Mouse (Mus musculus): ENCODE data around the gene Maml2. TPM values are rescaled to one million over a fixed set of nuclear protein-coding genes. Genes with fewer than 3 reads are reported as not detected.

Maml2 gene
- polyA plus RNA-seq, 1 experiment from 2014 or later, result 10.0 TPM

DNA sequence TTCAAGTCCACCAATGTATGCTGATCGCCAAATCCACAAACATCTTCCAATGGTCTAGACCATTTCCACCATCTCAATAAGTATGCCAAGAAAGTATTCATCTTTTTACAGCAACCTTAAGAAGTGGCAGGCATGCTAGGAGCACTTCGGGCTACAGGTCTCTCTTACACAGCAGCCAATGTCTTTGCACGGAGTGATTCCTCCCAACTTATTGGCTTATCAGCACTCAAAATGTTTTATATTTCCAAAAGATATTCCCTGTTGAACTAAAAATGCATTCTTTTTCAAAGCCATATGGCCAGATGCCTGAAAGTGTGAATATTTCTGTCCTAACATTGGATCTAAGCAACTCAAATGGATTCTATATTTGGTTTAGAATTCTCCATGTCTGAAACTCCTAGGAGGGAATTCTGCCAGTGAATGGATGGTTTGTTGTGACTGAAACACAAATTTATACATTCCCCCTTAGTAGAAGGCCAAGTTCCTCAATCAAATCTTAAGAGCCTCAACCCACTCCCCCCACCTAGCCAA is 326.2 kb downstream of the Maml2 start:
- peaks cover 7% of the 10 kb centered on the region for H3K4me1 ChIP-seq
- H3K36me3 ChIP-seq (replicated peaks), result no peaks in the 10 kb centered on the region
- WGBS, result 98% methylated on average over 3 of the region's 3 CpGs
- H3K27ac ChIP-seq, result no peak overlapping the region
- H3K9me3 ChIP-seq, result no peaks in the 10 kb centered on the region
- no peak overlapping the region for H3K4me3 ChIP-seq
- no peak for ATAC-seq (replicated peaks)
- no peak overlapping the region for H3K9ac ChIP-seq
- H3K27me3 ChIP-seq (replicated peaks), result no peaks in the 10 kb centered on the region
- no peak overlapping the region for H3K4me2 ChIP-seq

DNA sequence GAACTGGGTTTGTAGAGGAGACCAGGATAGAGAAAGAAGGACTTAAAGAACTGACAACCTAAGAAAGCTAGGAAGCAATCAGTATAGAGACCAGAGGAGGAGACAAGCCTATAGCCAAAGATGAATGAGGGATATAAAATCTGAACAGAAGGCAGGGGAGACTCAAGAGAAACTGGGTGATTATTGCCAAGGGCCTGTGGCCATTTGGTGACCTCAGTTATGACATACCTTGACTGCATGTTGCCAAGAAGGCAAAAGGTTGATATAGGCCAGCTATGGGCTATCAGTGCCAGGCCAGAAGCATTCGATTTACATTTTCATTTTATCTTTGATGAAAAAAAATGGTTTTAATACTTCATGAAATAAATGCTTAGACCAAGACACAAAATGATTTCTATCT is 327.0 kb downstream of the Maml2 start:
- no peak overlapping the region for H3K4me3 ChIP-seq
- H3K9ac ChIP-seq, result no peak overlapping the region
- no peaks in the 10 kb centered on the region for H3K36me3 ChIP-seq (replicated peaks)
- no peak overlapping the region for H3K27ac ChIP-seq
- H3K4me1 ChIP-seq, result peaks cover 7% of the 10 kb centered on the region
- H3K27me3 ChIP-seq (replicated peaks), result no peaks in the 10 kb centered on the region
- H3K9me3 ChIP-seq, result no peaks in the 10 kb centered on the region
- no peak overlapping the region for H3K4me2 ChIP-seq
- no peak for ATAC-seq (replicated peaks)
- WGBS, result 98% methylated on average over 1 of the region's 1 CpGs

DNA sequence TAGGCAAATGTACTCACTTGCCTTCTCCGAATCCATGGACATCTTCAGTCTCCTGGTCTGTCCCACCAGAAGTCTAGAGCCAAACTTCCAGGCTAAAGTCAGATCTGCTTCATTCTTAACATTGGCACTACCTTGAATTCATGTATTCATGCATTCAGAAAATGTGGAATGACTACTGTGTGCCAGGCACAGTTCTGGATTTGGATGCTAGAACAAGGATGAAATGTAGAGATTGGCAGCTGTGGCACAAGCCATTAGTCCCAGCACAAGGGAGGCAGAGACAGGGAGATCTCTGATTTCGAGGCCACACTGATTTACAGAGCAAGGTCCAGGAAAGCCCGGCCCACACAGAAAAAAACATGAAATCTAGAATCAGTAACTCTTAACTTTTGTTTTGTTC is 327.5 kb downstream of the Maml2 start:
- H3K27me3 ChIP-seq (replicated peaks), result no peaks in the 10 kb centered on the region
- peaks cover 7% of the 10 kb centered on the region for H3K4me1 ChIP-seq
- no peak overlapping the region for H3K4me3 ChIP-seq
- H3K4me2 ChIP-seq, result no peak overlapping the region
- no peaks in the 10 kb centered on the region for H3K36me3 ChIP-seq (replicated peaks)
- no peaks in the 10 kb centered on the region for H3K9me3 ChIP-seq
- no peak overlapping the region for H3K9ac ChIP-seq
- 97% methylated on average over 3 of the region's 3 CpGs for WGBS
- H3K27ac ChIP-seq, result no peak overlapping the region
- no peak for ATAC-seq (replicated peaks)

DNA sequence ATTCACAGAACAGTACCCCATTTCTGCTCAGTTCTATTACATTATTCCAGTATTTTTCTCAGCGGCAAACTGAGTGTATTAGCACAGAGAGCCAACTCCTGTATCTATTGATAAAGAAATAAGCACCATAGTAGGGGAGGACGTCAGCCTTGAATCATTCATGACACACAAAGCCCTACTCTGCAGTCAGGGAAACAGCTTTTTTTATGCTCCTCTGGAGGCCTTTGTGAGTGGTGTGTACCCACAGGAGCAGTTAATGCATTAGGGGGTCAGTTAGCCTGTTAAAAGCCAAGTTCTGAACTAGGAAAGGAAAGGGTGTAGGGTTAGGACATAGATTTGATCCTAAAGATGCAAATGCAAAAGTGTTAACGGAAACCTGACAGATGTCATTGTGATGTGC is 328.7 kb downstream of the Maml2 start:
- H3K27ac ChIP-seq, result no peak overlapping the region
- H3K4me1 ChIP-seq, result peaks cover 7% of the 10 kb centered on the region
- H3K9me3 ChIP-seq, result no peaks in the 10 kb centered on the region
- H3K27me3 ChIP-seq (replicated peaks), result no peaks in the 10 kb centered on the region
- 27% methylated on average over 3 of the region's 3 CpGs for WGBS
- no peak overlapping the region for H3K4me3 ChIP-seq
- H3K36me3 ChIP-seq (replicated peaks), result no peaks in the 10 kb centered on the region
- no peak overlapping the region for H3K4me2 ChIP-seq
- H3K9ac ChIP-seq, result no peak overlapping the region
- 0 out of 2 replicates have a peak, but pooled peaks have one; percentile 43 for ATAC-seq (replicated peaks)

DNA sequence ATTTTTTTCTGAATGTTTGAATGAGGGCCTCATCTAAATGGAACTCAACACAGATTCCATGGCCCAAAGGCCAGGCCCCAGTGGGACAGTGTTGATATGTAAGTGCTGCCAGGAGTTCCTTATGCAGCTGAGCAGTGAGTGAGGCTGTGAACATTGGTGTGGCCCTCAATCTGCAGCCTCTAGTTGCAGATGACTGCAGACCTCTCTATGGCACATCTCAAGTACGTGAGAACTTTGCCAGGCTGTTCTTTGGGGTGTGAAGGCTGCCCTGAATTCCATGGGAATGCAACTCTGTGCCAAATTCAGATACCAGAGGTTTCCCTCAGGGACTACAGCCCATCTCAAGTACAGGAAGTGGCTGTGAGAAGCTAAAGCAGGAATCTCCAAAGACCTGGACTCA is 335.6 kb downstream of the Maml2 start:
- Histone ChIP-seq H3K9ac (no peak overlapping the region), H3K4me1 (no peaks in the 10 kb centered on the region), H3K36me3 (replicated peaks) (no peaks in the 10 kb centered on the region), H3K9me3 (no peaks in the 10 kb centered on the region), H3K4me3 (no peak overlapping the region), H3K27ac (no peak overlapping the region), H3K4me2 (no peak overlapping the region), H3K27me3 (replicated peaks) (no peaks in the 10 kb centered on the region)
- no peak for ATAC-seq (replicated peaks)
- WGBS, result 88% methylated on average over 1 of the region's 1 CpGs

DNA sequence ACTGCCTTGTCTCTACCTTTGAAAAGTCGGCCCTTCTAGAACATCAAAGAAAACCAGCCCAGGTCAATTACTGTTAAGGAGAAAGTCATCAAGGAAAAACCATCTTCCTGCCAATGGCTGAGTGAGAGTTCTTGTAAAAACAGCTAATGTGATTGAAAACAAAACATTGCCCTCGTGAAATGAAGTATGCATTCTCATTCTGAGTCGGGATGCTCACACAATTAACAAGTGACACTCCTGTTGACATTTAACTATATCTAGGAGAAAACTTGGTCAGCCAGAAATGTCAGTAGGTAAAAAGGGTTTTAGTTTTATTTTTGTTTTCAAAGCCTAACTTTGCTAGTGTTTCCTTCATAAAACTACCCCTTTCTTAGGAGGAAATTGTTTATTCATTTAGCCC is 341.9 kb downstream of the Maml2 start:
- Histone ChIP-seq H3K4me2 (no peak overlapping the region), H3K4me1 (no peaks in the 10 kb centered on the region), H3K4me3 (no peak overlapping the region), H3K27me3 (replicated peaks) (no peaks in the 10 kb centered on the region), H3K27ac (no peak overlapping the region), H3K9ac (no peak overlapping the region), H3K36me3 (replicated peaks) (no peaks in the 10 kb centered on the region), H3K9me3 (no peaks in the 10 kb centered on the region)
- 67% methylated on average over 3 of the region's 3 CpGs for WGBS
- no peak for ATAC-seq (replicated peaks)

DNA sequence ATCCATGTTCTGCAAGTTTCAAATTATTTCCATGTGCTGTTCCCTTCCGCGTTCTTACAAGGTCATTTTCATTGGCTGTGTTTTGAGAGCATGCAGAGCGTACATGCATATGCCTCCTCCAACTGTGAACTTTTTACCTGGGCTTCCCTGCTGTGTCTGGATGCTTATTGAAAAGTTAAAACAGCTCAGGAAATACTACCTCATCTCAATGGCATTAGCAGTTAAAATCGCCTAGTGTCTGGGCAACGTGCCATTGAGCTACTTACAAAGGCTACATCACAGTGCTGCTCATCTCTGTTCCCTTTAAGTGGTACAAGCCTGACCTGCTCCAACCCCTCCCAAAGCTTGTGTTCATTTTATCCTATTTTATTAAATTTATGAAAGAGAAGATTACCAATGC is 347.4 kb downstream of the Maml2 start:
- ATAC-seq (replicated peaks), result no peak
- Histone ChIP-seq H3K9ac (no peak overlapping the region), H3K27me3 (replicated peaks) (no peaks in the 10 kb centered on the region), H3K9me3 (no peaks in the 10 kb centered on the region), H3K4me1 (no peaks in the 10 kb centered on the region), H3K36me3 (replicated peaks) (no peaks in the 10 kb centered on the region), H3K27ac (no peak overlapping the region), H3K4me2 (no peak overlapping the region), H3K4me3 (no peak overlapping the region)
- WGBS, result 53% methylated on average over 5 of the region's 5 CpGs

DNA sequence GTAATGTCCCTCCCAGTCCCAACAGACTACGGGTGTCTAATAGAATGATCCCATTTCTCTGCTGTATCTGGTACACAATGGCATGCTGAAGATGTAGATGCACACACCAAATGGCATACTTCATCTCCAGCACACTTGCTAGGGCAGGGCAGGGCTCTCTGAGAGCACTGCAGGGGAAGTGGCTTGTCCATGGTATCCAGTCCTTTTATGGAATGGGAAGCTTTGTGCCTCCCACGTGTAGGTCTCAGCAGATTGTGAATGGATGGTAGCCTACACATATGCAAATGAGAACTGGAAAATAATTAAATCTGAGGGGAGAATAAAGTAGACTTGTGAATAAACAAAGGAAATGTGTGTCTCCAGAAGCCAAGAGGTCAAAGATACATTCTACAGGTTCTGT is 353.3 kb downstream of the Maml2 start:
- Histone ChIP-seq H3K9me3 (no peaks in the 10 kb centered on the region), H3K27me3 (replicated peaks) (no peaks in the 10 kb centered on the region), H3K4me3 (no peak overlapping the region), H3K36me3 (replicated peaks) (no peaks in the 10 kb centered on the region), H3K4me2 (no peak overlapping the region), H3K4me1 (peaks cover 12% of the 10 kb centered on the region), H3K9ac (no peak overlapping the region), H3K27ac (no peak overlapping the region)
- no peak for ATAC-seq (replicated peaks)
- WGBS, result 49% methylated on average over 2 of the region's 2 CpGs

DNA sequence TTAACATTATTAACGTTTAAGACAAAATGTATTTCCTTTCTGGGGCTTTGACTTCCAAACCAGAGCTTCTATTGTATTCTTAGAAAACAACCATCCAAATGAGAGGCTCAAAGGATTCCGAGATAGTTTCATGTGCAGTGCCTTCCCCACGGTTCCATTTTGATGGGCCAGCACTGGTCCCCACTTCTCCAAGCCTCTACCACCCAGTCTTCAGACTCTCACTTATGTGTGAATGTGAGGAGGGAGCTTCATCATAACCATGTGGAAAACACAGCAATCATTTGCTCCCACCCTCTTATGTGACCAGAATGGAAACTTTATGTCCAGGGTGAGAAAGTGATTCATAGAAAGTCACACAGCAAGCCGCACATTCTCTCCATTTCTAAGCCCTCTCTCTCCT is 354.1 kb downstream of the Maml2 start:
- no peak overlapping the region for H3K4me3 ChIP-seq
- no peak overlapping the region for H3K4me2 ChIP-seq
- H3K27me3 ChIP-seq (replicated peaks), result no peaks in the 10 kb centered on the region
- no peaks in the 10 kb centered on the region for H3K36me3 ChIP-seq (replicated peaks)
- peak overlapping the region; percentile 68 for H3K27ac ChIP-seq
- 29% methylated on average over 4 of the region's 4 CpGs for WGBS
- ATAC-seq (replicated peaks), result 0 out of 2 replicates have a peak, but pooled peaks have one; percentile 25
- H3K4me1 ChIP-seq, result peaks cover 12% of the 10 kb centered on the region
- H3K9me3 ChIP-seq, result no peaks in the 10 kb centered on the region
- 0 out of 2 replicates have a peak overlapping the region, but pooled peaks have one; percentile 21 for H3K9ac ChIP-seq

DNA sequence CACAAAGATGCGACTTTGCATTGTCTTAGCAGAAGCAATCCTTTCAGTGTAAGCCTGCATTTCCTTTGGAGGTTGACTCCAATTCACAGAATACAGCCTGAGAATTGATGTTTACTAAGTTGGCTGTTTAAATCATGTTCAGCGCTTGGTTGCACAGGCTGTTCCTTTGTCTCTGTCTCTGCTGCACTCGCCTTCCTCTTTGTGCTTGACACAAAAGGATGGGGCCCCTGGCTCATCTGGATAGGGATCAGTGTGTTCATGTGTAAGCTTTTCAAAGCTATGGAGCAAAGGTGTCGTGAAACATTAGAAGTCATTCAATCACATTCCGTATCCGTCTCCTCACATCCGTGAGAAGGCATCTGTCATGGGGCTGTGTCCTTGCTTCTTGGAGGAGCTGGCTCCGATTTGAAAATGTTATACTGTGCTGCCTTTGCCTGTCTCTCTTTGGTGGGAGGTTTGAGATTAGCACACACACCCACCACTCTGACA is 354.7 kb downstream of the Maml2 start:
- WGBS, result 14% methylated on average over 8 of the region's 8 CpGs
- peak overlapping the region; percentile 68 for H3K27ac ChIP-seq
- peak overlapping the region; percentile 21; the same call in 1 of the 2 replicates for H3K9ac ChIP-seq

DNA sequence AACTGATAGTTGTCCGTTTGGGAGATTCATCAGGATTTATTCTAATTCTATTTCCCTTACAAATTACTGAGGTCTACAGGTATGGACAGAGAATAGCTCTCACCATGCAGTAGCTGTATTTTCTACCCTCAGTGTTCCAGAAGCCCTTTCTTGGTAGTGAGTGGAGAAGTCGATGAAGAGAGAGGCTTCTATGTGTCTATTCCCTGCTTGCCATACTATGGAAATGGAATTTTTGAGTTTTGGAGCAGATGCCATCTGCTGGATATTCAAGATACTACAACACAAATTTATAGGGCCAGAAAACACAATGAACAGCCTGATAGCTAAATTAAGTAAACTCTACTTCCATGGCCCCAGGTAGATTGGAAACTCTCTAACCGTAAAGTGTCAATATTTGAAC is 355.2 kb downstream of the Maml2 start:
- 16% methylated on average over 3 of the region's 3 CpGs for WGBS
- Histone ChIP-seq H3K9me3 (no peaks in the 10 kb centered on the region), H3K27ac (peak overlapping the region; percentile 68), H3K36me3 (replicated peaks) (no peaks in the 10 kb centered on the region), H3K4me2 (peak overlapping the region; percentile 28), H3K4me3 (no peak overlapping the region), H3K27me3 (replicated peaks) (no peaks in the 10 kb centered on the region), H3K4me1 (peaks cover 12% of the 10 kb centered on the region), H3K9ac (peak overlapping the region; percentile 21; the same call in 1 of the 2 replicates)
- ATAC-seq (replicated peaks), result peak; percentile 92

More for the DNA sequence above, 354.7 kb downstream of the Maml2 start:
- Histone ChIP-seq H3K27me3 (replicated peaks) (no peaks in the 10 kb centered on the region), H3K9me3 (no peaks in the 10 kb centered on the region), H3K36me3 (replicated peaks) (no peaks in the 10 kb centered on the region), H3K4me3 (no peak overlapping the region), H3K4me1 (peaks cover 12% of the 10 kb centered on the region), H3K4me2 (peak overlapping the region; percentile 28)
- peak; percentile 65 for ATAC-seq (replicated peaks)

DNA sequence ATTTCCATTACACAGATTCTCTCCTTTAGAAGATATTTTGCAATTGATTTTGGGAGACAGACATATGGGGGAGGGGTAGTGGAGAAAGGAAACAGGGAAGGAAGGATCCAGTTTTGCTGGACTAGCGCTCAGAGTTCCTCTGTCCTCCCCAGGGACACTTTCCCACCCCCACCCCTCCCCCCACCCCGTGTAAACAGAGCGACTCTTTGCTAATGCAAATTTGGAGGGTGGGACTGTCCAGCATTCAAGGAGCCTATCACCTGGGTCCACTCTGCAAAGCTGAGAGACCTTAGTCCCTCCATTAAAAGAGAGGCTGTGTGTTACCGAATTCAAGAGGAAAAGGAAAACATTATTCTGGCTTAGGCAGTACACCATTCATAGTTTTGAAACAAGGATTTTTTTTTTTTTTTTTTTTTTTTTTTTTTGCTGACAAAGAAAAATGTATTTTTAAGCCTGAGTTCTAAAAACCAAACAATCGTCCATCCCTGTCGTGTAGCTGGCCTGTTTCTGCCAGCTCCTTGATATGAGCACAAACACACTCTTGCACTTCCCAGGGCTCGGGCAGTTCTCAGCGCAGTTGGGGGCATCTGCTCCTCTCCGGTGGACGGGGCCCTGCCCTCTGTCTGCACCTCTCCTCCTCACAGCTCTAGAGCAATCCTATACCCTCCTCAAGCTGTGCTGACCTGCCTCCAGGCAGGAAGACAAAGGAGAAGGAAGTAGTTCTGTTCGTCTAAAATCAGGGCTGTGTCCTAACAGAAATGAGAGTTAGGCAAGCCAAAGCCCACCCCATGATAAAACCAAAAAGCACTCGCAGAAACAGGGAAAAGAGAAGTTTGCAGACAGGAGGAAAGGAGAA is 364.2 kb downstream of the Maml2 start:
- 3% methylated on average over 12 of the region's 12 CpGs for WGBS
- ATAC-seq (replicated peaks), result peak; percentile 67; the same call in 1 of the 2 replicates

More for the DNA sequence above, 364.2 kb downstream of the Maml2 start:
- Histone ChIP-seq H3K4me3 (no peak overlapping the region), H3K27ac (no peak overlapping the region), H3K9ac (no peak overlapping the region), H3K27me3 (replicated peaks) (no peaks in the 10 kb centered on the region), H3K4me1 (peaks cover 7% of the 10 kb centered on the region), H3K4me2 (peak overlapping the region; percentile 30; the same call in 1 of the 2 replicates), H3K9me3 (no peaks in the 10 kb centered on the region), H3K36me3 (replicated peaks) (no peaks in the 10 kb centered on the region)
